Mouse (Mus musculus) spleen, adult 2 months (tissue): ENCODE measurements around the gene Senp5.

Experiments
- CTCF ChIP-seq: fragments of 200-500 bp; IDR thresholded peaks from 2 replicates; pipeline ENCODE4 v1.5.1; 2011; ENCODE audit warnings: mild to moderate bottlenecking, inconsistent platforms; ENCODE audit not compliant: insufficient read depth, insufficient read length, insufficient replicate concordance; ENCODE audit errors: extremely low read depth
- POLR2A ChIP-seq: fragments of 200-500 bp; IDR thresholded peaks from 2 replicates; pipeline ENCODE4 v1.6.1; 2011; ENCODE audit warnings: low read depth, low read length, inconsistent platforms

- TF ChIP-seq POLR2A (no peak), CTCF (no peak)
These were observed 11.0 kb downstream of the Senp5 start for GRCm38 (mm10) chr16:31992039-31992438.
